Mouse (Mus musculus) embryonic fibroblast, embryonic 13.5 days (primary cell): ENCODE data around the gene Sag.

ENCODE experiments used
- CTCF ChIP-seq: IDR thresholded peaks from 2 replicates; pipeline ENCODE4 v1.5.1; 2011; ENCODE audit warnings: mild to moderate bottlenecking, control low read depth, low read length, moderate library complexity, borderline replicate concordance; ENCODE audit not compliant: insufficient read depth
- POLR2A ChIP-seq: IDR thresholded peaks from 2 replicates; pipeline ENCODE4 v1.6.1; 2011; ENCODE audit warnings: low read depth, mild to moderate bottlenecking, control low read depth, low read length, moderate library complexity

- TF ChIP-seq CTCF: no peak
- no peak for TF ChIP-seq POLR2A
These were observed 55.0 kb downstream of the Sag start for GRCm38 (mm10) chr1:87858529-87858928.
